Mouse (Mus musculus) adrenal gland, adult (tissue): ENCODE results near the gene Olfr1024.

ENCODE experiments used
- DNase-seq, 2 experiments: peaks; one replicate each; pipeline ENCODE4 v3.0.0; 2022 to 2023; ENCODE audit warnings: low spot score in 1 of 2; ENCODE audit not compliant: inconsistent age in 2 of 2

The Olfr1024 gene

GRCm38 (mm10) chr2:85904952-85905351 lies at the start of gene Olfr1024:
Gene Olfr1024, minus strand, starts transcription at chr2:85905052.
- no peak for DNase-seq

- DNase-seq, result no peak
Observed at GRCm38 (mm10) chr2:85950137-85950536, 45.3 kb upstream of the Olfr1024 start, which contains the start of gene Olfr1028. Gene Olfr1028, plus strand, starts transcription at chr2:85950437.

- no peak for DNase-seq
Observed at GRCm38 (mm10) chr2:85921258-85921657, 16.4 kb upstream of the Olfr1024 start, which contains the start of gene Olfr1026. Gene Olfr1026, plus strand, starts transcription at chr2:85921558.

- DNase-seq, result no peak
Observed at GRCm38 (mm10) chr2:85914893-85915292, 10.0 kb upstream of the Olfr1024 start, which contains the start of gene Olfr1025-ps1. Gene Olfr1025-ps1, plus strand, starts transcription at chr2:85915193.

- no peak for DNase-seq
Observed at GRCm38 (mm10) chr2:85913197-85913596, 8.3 kb upstream of the Olfr1024 start.

GRCm38 (mm10) chr2:85885340-85885739 lies 19.5 kb downstream of the Olfr1024 start, which contains the start of gene Olfr1023:
Gene Olfr1023, plus strand, starts transcription at chr2:85885640.
- DNase-seq, result no peak

GRCm38 (mm10) chr2:85868294-85868693 lies 36.6 kb downstream of the Olfr1024 start, which contains the start of gene Olfr1022:
Gene Olfr1022, plus strand, starts transcription at chr2:85868594.
- no peak for DNase-seq
